Mouse (Mus musculus) T-helper 1 cell (primary cell): Measurements from ENCODE around the gene Ldlrad2.

Experiments used
- in situ Hi-C: fragments of 300-600 bp; cut with MboI, MseI; formaldehyde crosslinking; loops from one replicate; pipeline ENCODE4 v1.15.1; 2025; ENCODE audit warnings: high pct_unique_total_duplicates

Ldlrad2 gene

DNA sequence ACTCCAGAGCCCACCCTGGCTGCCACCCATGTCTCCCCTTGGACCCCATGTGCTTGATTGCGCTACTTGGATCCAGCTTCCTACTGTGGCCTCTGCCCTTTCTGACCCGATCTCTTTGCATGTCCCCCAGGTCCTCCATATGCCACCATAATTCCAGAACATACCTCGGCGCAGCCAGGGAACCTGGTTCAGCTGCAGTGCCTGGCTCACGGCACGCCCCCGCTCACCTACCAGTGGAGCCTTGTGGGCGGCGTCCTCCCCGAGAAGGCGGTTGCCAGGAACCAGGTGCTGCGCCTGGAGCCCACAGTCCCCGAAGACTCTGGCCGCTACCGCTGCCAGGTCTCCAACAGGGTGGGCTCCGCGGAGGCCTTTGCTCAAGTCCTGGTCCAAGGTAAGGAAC is 20.9 kb downstream of the Ldlrad2 start:
- in situ Hi-C loops, result no loop called here

GRCm38 (mm10) chr4:137546003-137546525 is 28.3 kb downstream of the Ldlrad2 start:
- in situ Hi-C loops, result loop anchor here (5.0 kb wide), 1 partner anchor 109 kb away; no protein-coding TSS in a partner anchor

DNA sequence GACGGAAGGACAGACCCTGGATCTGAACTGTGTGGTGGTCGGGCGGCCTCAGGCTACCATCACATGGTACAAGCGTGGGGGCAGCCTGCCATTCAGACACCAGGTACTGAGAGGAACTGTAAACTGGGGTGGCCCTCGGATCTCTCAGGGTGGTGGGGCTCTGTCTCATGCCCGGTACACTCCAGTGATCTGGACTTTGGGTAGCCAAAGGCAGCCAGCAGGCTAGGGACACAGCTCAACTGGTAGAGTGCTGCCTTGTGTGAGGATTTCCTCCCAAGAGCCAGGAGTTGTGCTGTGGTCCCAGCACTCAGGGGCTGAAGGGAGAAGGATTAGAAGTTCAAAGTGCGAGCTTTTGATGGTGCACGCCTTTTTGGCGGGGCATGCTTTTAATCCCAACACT is 28.8 kb downstream of the Ldlrad2 start:
- in situ Hi-C loops, result loop anchor here (5.0 kb wide), 1 partner anchor 108 kb away; no protein-coding TSS in a partner anchor

GRCm38 (mm10) chr4:137542968-137543367 is 31.4 kb downstream of the Ldlrad2 start:
- in situ Hi-C loops, result no loop called here

DNA sequence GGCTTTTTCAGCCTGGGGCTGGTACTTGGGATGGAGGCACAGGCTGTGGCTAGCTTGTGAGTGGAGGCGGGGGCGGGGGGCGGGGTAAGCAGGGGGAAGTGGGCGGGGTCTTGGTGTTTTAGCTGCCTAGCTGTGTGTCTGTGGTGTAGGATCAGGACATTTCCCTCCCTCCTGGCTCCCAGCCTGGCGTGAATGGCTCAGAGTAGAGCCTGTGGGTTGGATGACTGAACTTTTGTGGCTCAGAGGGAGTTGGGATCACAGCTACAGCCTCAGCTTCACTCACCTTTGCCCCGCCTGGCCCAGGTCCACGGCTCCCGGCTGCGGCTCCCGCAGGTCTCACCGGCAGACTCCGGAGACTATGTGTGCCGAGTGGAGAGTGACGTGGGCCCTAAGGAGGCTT is 34.0 kb downstream of the Ldlrad2 start:
- in situ Hi-C loops, result no loop called here

GRCm38 (mm10) chr4:137527872-137528271 is 46.5 kb downstream of the Ldlrad2 start:
- in situ Hi-C loops, result no loop called here

DNA sequence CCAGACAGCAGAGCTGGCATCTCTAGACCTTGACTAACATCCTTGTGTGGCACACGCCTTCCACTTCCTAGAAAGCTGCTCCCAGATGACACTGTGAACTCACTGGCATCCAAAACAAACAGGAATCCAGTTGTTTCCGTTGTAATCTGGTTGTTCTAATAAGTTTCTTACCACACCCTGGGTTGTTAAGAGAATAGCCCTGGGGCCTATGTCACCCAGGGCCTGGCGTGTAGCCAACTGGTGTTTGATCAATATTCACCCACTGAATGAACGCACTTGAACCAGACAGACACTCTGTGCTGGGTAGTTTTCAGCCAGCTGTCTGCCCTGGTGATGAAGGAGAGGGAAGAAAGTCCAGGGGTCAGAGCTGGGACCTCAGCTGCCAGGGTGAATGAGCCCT is 47.0 kb downstream of the Ldlrad2 start:
- in situ Hi-C loops, result no loop called here

DNA sequence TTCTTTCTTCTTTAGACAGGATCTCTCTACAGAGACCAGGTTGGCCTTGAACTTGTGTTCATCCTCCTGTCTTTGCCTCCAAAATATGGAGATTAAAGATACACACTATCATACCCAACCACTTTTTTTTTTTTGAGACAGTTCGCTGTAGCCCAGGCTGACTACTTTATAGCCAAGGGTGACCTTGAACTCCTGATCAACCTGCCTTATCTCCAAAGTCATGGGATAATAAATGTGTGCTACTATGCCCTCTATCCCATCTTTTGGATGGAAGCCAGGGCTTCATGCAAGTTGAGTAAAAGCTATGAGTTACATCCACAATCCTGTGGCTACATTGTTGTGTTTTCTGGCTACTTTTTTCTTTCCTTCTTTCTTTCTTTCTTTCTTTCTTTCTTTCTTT is 48.9 kb downstream of the Ldlrad2 start:
- in situ Hi-C loops, result no loop called here
